Mouse (Mus musculus): ENCODE measurements at regions not wholly inside any gene's neighbourhood (a gene's known extent, or its start where the extent isn't known, plus 50 kb on each side); places are given as distances from the start of the nearest gene placed in this dataset.

GRCm38 (mm10) chr16:92906873-92907272 lies 80.9 kb upstream of the Runx1 start:
- TF ChIP-seq CTCF (IDR thresholded peaks at IDR 0.05; ENCODE audit: borderline replicate concordance, extremely low read depth, insufficient read depth, insufficient read length) (no peak), POLR2A (IDR thresholded peaks at IDR 0.05; ENCODE audit: borderline replicate concordance, extremely low read depth, insufficient read depth, insufficient read length, poor library complexity, severe bottlenecking) (no peak)

Measured in brain, embryonic 14.5 days (tissue).